Mouse (Mus musculus) forebrain, embryonic 16.5 days (tissue): ENCODE measurements around the gene Itga2b. TPM values are rescaled to one million over a fixed set of nuclear protein-coding genes. Genes with fewer than 3 reads are reported as not detected.

Experiments
- ATAC-seq: fragments of 200-750 bp; cut with Nextera tagmentation; 2 replicates; pipeline ENCODE4 v1.8.0; 2017; ENCODE audit warnings: mild to moderate bottlenecking, moderate library complexity
- H3K27ac ChIP-seq: fragments of 300-500 bp; sonication (generic); 2 replicates; pipeline ENCODE4 v1.5.1; 2014; ENCODE audit warnings: low read length, control low read depth
- H3K27me3 ChIP-seq: fragments of 300-500 bp; sonication (generic); replicated peaks from 2 replicates; pipeline ENCODE4 v1.6.1; 2014; ENCODE audit warnings: low read length; ENCODE audit not compliant: control insufficient read depth, insufficient read depth
- H3K36me3 ChIP-seq: fragments of 300-500 bp; sonication (generic); 2 replicates; pipeline ENCODE4 v1.6.1; 2014; ENCODE audit not compliant: control insufficient read depth, insufficient read depth
- H3K4me1 ChIP-seq: fragments of 300-500 bp; sonication (generic); replicated peaks from 2 replicates; pipeline ENCODE4 v1.6.1; 2014; ENCODE audit warnings: low read length; ENCODE audit not compliant: control insufficient read depth, insufficient read depth
- H3K4me2 ChIP-seq: fragments of 300-500 bp; sonication (generic); 2 replicates; pipeline ENCODE4 v1.6.1; 2014; ENCODE audit warnings: mild to moderate bottlenecking, low read length, control low read depth
- H3K4me3 ChIP-seq: fragments of 300-500 bp; sonication (generic); replicated peaks from 2 replicates; pipeline ENCODE4 v1.5.1; 2014; ENCODE audit warnings: mild to moderate bottlenecking, low read length, control low read depth
- H3K9ac ChIP-seq: fragments of 300-500 bp; sonication (generic); replicated peaks from 2 replicates; pipeline ENCODE4 v1.6.1; 2014; ENCODE audit warnings: low read depth, low read length, control low read depth
- H3K9me3 ChIP-seq: fragments of 300-500 bp; sonication (generic); 2 replicates; pipeline ENCODE4 v1.6.1; 2016; ENCODE audit warnings: low read length; ENCODE audit not compliant: control insufficient read depth
- WGBS: fragments of 180-500 bp; shearing (Covaris S2); extraction: QIAGEN DNeasy Blood & Tissue Kit; methylation state at CpG from one replicate; pipeline ENCODE4 v1.1.7; 2014; 5-methylcytosine and 5-hydroxymethylcytosine counted together
- polyA plus RNA-seq: library from polyadenylated mRNA; unstranded; fragments of >200 nt; fragmentation: Nextera tagmentation; extraction: Ambion mirVana; gene quantifications from 2 replicates; pipeline ENCODE4 v1.2.1, GENCODE M21; 2015

Itga2b gene
- polyA plus RNA-seq, 1 experiment from 2014 or later: 6.6 TPM

DNA sequence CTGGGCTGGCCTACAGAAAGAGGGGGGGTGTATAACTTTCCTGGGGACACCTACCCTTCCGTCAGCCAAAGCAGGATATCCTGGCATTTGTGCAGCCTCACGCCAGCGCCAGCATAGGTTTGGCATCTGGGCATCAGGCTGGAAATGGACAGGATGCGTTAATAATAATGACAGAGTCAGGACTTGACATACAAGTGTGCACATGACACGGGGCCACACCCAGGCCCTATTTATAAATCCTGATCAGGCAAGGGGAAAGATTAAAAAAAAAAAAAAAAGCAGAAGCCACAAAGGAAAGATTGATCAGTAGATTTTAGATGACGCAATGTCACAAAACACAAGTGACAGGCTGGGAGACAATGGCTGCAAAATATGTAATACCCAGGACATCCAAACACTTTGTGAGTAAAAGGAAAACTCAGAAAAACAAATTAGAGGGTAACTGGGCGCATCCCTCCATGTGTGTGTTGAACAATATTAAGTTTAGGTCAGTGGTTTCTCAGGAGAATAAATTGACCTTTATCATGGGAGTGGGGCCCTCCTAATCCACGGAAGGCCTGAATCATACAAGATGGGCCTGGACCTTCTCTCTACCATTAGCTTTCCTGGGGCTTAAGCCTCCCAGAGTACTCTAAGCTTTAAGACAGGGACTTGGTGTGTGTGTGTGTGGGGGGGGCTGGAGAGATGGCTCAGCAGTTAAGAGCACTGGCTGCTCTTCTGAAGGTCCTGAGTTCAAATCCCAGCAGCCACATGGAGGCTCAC lies 44.2 kb downstream of the Itga2b start:
- Histone ChIP-seq H3K27me3 (no peaks in the 10 kb centered on the region), H3K36me3 (no peaks in the 10 kb centered on the region), H3K4me1 (peaks cover 9% of the 10 kb centered on the region), H3K4me2 (no peak overlapping the region), H3K9me3 (no peaks in the 10 kb centered on the region), H3K9ac (no peak overlapping the region), H3K4me3 (no peak overlapping the region), H3K27ac (no peak overlapping the region)
- WGBS: 83% methylated on average over 8 of the region's 8 CpGs
- no peak for ATAC-seq

DNA sequence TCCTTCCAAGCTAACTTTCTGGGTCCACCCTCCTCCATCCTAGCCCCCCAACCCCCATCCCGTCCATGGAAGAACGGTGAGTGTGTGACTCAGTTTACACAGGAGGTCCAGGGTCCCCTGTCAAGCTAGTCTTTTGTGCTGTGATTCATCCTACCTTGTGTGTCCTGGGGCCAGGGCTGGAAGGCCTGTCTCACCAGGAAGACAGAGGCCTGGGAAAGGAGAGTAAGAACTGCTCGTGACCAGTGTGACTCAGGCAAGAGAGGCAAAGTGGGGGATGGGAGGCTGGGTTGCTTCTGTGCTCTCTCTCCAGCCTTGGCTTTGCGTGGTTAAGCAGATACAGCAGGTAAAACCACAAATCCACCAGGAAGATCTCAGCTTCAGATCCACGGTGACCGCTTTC lies 45.3 kb downstream of the Itga2b start:
- H3K36me3 ChIP-seq: no peaks in the 10 kb centered on the region
- peaks cover 3% of the 10 kb centered on the region for H3K4me1 ChIP-seq
- H3K4me2 ChIP-seq: no peak overlapping the region
- H3K27ac ChIP-seq: no peak overlapping the region
- ATAC-seq: no peak
- 76% methylated on average over 6 of the region's 6 CpGs for WGBS
- H3K9ac ChIP-seq: no peak overlapping the region
- no peak overlapping the region for H3K4me3 ChIP-seq
- H3K9me3 ChIP-seq: no peaks in the 10 kb centered on the region
- no peaks in the 10 kb centered on the region for H3K27me3 ChIP-seq

DNA sequence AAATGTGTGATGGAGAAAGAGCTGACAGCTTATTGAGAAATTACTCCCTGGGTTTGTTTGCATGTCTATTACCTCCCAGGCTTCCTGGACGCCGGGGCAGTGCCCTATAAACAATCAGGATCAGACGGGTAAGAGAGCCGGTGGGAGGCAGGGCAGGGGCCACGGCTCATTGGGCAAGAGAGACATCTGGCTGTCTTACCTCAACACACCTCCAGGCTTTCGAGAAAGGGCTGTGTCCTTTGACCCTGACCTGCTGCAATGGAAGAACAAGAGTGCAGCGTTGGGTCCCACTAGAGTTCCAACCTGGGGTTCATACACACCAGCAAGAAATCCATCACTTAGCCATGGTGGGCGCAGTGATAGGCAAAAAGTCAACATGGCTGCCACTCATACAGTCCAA lies 48.4 kb downstream of the Itga2b start:
- Histone ChIP-seq H3K9me3 (no peaks in the 10 kb centered on the region), H3K36me3 (no peaks in the 10 kb centered on the region), H3K27me3 (no peaks in the 10 kb centered on the region), H3K4me3 (no peak overlapping the region), H3K9ac (no peak overlapping the region), H3K27ac (no peak overlapping the region), H3K4me1 (no peaks in the 10 kb centered on the region), H3K4me2 (no peak overlapping the region)
- no peak for ATAC-seq
- 71% methylated on average over 8 of the region's 8 CpGs for WGBS

DNA sequence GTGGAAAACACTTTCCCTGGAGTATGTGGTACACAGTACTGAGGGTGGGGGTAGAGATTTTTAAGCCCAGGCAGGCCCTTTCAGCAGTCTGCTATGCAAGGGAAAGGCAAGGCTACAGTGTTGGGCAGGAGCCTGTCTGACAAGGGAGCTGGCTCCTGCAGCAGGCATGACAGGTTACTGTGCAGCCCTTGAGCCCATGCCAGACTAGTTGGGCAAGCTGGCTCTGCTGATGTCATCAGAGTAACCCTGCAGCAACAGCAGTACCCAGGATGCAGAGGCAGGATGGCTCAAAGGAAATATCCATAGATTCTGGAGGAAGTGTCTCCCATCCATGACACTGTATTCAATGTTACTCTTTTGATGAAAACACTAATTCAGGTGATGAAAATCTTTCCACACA lies 51.0 kb downstream of the Itga2b start:
- Histone ChIP-seq H3K27me3 (no peaks in the 10 kb centered on the region), H3K9me3 (no peaks in the 10 kb centered on the region), H3K9ac (no peak overlapping the region)

DNA sequence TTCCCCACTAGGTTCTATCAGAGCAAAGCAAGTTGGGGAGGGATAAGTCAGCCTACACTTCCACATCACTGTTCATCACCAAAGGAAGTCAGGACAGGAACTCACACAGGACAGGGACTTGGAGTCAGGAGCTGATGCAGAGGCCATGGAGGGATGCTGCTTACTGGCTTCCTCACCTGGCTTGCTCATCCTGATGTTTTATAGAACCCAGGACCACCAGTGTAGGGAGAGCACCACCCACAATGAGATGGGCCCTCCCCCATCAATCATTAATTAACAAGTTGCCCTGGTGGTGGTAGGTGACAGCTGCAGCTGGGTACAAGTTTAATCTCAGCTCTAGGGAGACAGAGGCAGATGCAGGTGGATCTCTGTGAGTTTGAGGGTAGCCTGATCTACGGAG lies 52.8 kb downstream of the Itga2b start:
- Histone ChIP-seq H3K4me1 (no peaks in the 10 kb centered on the region), H3K4me2 (no peak overlapping the region), H3K27me3 (no peaks in the 10 kb centered on the region), H3K9me3 (no peaks in the 10 kb centered on the region), H3K27ac (no peak overlapping the region), H3K36me3 (no peaks in the 10 kb centered on the region), H3K4me3 (no peak overlapping the region), H3K9ac (no peak overlapping the region)
- 64% methylated on average over 1 of the region's 1 CpGs for WGBS
- no peak for ATAC-seq

More for the DNA sequence above, 51.0 kb downstream of the Itga2b start:
- Histone ChIP-seq H3K4me3 (no peak overlapping the region), H3K4me1 (no peaks in the 10 kb centered on the region), H3K36me3 (no peaks in the 10 kb centered on the region), H3K27ac (no peak overlapping the region), H3K4me2 (no peak overlapping the region)
- no peak for ATAC-seq

DNA sequence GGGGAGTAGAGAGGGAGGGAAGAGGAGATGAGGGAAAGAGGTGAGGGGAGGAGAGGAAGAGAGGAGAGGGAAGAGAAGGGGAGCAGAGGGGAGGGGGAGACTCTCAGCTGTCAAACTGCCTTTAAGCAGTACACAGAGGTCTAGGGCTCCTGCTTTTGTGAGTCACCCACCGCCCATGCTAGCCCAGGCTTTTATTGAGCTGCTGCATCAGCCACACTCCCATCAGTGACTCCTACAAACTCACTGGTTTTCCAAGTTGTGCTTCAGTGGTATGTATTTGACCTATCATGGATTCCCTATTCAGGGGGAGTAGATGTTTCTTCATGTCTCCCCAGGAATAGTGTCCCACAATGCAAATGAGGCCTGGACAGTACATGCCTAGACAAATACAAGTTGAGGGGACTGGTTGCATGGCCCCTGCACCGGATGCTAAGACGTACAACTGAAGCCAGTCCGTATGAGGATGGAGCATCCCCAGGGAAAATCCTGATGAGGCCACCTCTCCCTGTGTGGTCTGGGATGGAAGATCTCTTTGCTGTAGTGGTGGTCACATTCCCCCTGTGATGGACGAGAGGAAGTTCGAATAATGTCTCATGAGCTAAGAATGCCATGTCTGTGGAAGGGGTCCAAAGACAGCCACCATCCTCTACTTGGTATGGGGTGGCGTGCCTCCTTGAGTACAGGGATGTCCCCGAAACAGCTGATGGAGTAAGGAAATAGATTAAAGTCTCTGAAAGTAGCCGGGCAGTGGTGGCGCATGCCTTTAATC lies 54.7 kb downstream of the Itga2b start:
- no peak for ATAC-seq
- Histone ChIP-seq H3K36me3 (no peaks in the 10 kb centered on the region), H3K9ac (no peak overlapping the region), H3K27me3 (no peaks in the 10 kb centered on the region), H3K4me3 (no peak overlapping the region), H3K4me2 (no peak overlapping the region), H3K9me3 (no peaks in the 10 kb centered on the region), H3K4me1 (0 out of 2 replicates have a peak, but pooled peaks cover 2% of the 10 kb centered on the region), H3K27ac (no peak overlapping the region)
- 76% methylated on average over 10 of the region's 10 CpGs for WGBS

DNA sequence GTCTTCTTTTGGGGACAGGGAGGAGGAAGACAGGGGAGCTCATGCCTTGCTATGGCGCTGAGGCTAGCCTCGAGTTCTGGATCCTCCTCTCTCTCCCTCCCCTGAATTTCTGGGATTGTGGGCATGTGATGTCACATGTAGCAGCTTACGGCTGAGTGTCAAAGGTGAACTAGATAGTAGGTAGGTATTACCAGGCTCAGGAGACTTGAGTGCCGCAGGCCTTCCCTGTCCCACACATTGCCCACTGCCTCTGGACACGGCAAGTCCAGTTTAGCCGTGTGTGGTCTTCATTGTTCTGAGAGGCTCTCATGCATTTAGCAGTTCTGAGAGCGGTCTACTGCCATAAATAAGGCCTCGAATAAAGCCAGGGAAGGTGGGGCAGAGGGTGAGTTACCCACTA lies 56.9 kb downstream of the Itga2b start:
- 75% methylated on average over 8 of the region's 8 CpGs for WGBS
- no peak overlapping the region for H3K27ac ChIP-seq
- no peak overlapping the region for H3K9ac ChIP-seq
- no peaks in the 10 kb centered on the region for H3K36me3 ChIP-seq
- peaks cover 5% of the 10 kb centered on the region for H3K4me1 ChIP-seq
- no peaks in the 10 kb centered on the region for H3K27me3 ChIP-seq
- H3K9me3 ChIP-seq: no peaks in the 10 kb centered on the region
- no peak for ATAC-seq
- H3K4me2 ChIP-seq: no peak overlapping the region
- H3K4me3 ChIP-seq: no peak overlapping the region

DNA sequence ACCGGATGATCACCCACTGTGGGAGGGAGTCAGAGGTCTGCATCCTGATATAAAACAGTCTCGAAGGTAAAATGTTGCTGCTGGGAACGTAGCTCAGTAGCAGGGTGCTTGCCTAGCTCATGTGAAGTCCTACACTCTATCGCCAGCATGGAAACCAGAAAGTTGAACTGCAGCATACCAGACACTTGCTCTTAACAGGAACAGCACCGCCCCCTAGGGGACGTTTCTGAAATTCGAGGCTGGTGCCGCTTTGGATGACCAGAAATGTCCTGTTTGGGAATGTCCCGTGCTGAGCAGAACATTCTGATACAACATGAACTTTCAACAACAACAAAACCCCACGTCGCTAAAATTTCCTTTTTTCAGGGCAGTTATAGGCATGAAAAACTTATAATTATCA lies 58.2 kb downstream of the Itga2b start:
- Histone ChIP-seq H3K36me3 (no peaks in the 10 kb centered on the region), H3K4me3 (no peak overlapping the region), H3K9me3 (no peaks in the 10 kb centered on the region), H3K9ac (no peak overlapping the region), H3K4me2 (no peak overlapping the region), H3K27ac (no peak overlapping the region), H3K4me1 (peaks cover 11% of the 10 kb centered on the region), H3K27me3 (no peaks in the 10 kb centered on the region)
- WGBS: 8% methylated on average over 11 of the region's 11 CpGs
- ATAC-seq: peak; percentile 15; the same call in 1 of the 2 replicates

DNA sequence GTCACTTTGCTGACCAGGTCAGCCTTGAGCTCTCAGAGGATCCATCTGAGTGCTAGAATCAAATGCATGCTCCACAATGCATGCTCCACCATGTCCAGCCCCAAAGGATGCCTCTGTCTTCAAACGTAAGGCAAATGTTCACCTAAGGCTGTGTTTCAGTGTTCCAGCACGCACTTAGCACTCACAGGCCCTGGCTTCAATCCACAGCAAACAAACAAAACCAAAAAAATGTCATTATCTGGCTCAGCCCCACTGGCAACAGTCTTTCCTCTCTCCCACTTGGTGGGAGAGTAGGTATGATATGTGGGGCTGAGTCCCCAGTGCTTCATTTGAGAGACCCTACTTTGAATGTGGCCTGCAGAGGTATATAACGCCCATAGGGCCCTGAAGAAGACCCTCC lies 58.9 kb downstream of the Itga2b start:
- Histone ChIP-seq H3K9ac (no peak overlapping the region), H3K9me3 (no peaks in the 10 kb centered on the region), H3K4me2 (no peak overlapping the region), H3K27me3 (no peaks in the 10 kb centered on the region), H3K4me1 (peaks cover 17% of the 10 kb centered on the region), H3K36me3 (no peaks in the 10 kb centered on the region), H3K27ac (no peak overlapping the region), H3K4me3 (no peak overlapping the region)
- WGBS: 80% methylated on average over 3 of the region's 3 CpGs
- ATAC-seq: no peak
